Mouse (Mus musculus): ENCODE measurements around the gene Gm10645.

Gm10645 gene

DNA sequence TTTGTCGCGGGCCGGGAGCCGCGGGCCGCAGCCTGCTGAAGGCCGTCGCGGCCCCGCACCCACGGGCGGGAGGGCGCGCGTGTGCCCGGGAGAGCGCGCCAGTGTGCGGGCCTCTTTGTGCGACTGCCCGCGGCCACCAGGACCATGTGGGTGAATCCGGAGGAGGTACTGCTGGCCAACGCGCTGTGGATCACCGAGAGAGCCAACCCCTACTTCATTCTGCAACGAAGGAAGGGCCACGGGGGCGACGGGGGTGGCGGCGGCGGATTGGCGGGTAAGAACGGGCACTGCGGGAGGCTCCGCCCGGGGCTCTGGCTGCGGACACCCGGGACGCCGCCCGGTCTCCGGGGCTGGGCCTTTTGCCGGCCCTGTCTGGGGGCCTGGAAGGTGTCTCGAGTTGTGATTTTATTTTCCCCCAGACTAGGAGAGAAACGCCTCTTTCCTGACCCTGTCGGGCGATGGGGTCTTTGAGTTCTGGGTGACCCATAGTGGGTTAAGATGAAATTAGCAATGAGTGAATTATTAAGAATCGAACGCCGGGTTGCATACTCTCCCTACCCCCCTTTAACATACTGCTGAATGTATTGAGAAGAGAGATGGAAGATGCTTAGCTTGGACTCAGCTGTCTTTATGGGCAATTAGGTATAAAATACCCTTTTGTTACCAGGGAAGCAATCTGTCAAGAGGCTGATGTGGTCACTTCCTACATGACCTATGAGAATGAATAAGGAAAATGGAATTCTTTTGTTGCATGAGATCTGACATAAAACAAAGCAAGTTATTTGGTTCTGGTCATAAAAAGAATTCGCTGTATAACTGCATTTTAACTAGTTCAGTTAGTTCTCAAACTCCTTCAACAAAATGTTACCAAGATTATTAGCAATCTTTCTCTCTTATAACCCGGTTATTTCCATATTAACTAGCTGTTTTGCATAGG lies at the start of gene Gm10645:
TSS of gene Gm10645 (minus strand) at position 240 of the 937 bp plus-strand sequence.
- DNase-seq (ENCODE audit: low spot score in 2 of 2) = peak in 1 of 2 experiments; percentile 17

DNA sequence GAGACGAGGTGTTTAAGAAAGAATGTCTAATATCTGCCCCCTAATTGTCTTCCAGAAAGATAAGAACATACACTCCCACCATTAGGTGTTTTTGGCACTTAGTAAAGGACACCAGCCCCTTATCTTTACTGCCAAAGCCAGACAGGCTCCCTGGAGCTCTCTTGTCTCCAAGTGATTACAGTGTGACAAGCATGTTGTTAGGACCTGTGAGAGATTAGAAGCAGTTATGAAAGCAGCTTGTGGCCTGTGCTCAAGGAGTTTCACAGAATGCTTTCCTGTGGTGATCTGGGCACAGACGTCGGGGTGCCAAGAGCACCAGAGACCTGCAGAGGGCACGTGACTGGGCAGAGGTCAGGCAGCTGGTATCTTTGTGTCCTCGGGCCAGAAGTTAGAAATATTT lies 49.1 kb upstream of the Gm10645 start:
- peak; percentile 4 to 19 for DNase-seq (ENCODE audit: low spot score in 2 of 2)

DNA sequence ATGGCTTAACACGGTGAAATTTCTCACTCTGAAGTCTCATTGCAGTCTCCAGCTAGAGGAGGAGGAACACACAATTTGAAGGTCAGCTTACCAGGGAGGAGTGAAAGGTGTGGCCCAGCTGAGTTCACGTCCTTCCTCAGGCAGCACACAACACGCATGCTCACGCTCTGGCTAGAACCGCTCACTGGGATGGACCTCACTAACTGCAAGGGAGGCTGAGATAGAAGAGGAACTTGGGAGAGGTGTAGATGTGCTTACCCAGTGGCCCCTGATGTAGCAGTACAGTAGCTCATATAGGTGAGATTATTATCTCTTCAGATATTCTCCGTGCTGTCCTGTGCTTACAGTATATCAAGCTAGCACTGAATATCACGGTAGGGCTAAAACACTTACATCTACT lies 44.7 kb upstream of the Gm10645 start:
- no peak for DNase-seq (ENCODE audit: low spot score in 2 of 2)

DNA sequence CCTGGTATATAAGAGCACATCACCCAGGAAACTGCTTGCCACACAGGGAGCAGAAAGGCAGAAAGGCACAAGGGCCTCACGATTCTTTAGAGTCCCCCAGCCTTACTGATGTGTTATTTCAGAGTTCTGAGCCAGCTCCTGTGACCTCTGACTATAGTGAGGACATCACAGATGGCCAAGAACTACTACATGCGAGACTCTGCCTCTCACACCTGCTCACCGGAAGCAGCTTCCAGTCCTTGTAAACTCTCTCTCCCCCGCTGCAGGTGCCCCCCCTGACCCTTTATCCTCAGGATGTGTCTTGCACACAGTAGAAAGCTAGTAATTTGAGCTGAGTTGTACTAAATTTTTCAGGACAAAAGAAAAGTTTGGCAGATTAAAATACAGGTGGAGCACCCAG lies 43.6 kb upstream of the Gm10645 start:
- DNase-seq (ENCODE audit: low spot score in 2 of 2) = no peak

- DNase-seq (ENCODE audit: low spot score in 2 of 2) = no peak
Observed at GRCm38 (mm10) chr8:83205907-83206306, 39.9 kb upstream of the Gm10645 start.

DNA sequence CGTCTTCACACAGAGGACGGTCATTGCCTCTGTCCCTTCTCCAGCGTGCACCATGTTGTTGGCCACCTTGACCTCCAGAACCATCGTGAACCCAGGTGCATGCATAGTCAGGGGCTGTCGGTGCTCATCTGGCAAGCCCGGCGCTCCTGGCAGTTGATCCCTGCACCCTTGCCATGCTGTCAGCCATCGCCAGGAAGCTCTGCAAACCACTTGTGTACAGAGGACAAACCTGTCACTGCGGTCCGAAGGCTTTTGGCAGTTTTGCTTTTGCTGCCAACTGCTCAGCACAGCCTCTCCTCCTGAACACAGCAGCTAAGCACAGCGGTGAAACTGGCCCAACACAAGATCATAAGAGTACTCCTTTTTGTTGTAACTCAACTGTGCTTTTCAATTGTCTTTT lies 37.0 kb upstream of the Gm10645 start:
- no peak for DNase-seq (ENCODE audit: low spot score in 2 of 2)

DNA sequence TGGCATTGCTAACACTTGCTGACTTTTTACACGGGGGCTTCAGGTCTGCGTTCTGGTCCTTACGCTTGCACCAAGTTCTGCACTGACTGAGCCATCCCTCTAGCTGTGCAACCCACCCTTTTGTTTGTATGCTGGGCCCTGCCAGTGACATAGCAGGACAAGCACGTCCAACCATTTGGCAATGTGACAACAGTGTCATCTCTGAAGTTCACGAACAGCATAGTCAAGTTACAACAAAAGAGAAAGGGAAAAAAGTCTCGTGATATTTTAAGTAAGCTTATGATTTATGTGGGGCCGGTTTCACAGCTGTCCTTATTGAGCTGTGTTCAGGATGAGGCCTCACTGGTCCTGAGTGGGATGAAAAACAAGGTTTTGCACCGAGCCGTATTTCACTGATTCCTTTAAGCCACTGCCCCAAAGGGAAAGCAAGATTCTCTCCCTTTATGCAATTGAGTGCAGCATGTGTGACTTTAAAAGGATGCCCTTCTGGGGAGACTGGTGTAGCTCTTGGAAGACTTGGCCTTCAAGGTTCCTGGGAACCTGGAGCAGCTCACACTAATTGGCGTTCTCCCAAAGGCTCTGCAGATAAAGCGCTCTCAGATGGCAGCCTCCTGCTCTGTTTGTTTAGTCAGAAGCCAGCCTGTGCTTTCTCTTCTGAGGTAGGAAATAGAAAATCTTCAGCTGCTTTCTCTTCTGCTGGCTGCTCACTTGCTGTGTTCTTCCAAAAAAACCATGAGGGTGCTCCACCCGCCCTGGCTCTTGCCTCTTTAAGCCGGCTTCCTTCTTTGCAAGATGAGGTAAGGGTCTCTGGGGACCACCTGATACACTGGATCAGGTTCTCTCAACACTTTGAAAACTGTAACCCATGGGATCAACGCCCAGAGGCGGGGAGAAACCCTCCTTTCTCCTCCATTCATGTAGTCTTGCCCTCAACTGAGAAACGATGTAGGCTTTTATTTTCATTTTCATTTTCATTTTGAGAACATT lies 34.5 kb upstream of the Gm10645 start:
- DNase-seq (ENCODE audit: low spot score in 2 of 2) = no peak

- no peak for DNase-seq (ENCODE audit: low spot score in 2 of 2)
Observed at GRCm38 (mm10) chr8:83199715-83200114, 33.7 kb upstream of the Gm10645 start.

DNA sequence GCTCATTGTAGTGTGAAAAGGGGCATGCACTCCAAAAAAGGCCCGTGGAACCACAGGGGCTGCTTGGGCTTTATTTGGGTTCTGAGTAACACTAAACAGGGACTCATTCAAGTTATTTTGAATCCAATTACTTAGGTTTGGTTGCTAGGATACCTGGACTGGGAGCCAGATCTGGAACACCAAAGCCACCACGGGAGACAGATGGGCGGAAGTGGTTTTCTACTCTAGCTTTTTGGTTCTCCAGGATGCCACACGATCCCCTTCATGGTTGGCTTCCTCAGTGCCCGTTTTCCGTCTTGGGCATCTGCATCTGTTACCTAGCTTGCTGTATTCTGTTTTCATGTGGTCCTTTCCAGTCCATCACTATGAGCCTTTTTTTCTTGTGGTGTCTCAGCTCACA lies 30.1 kb upstream of the Gm10645 start:
- no peak for DNase-seq (ENCODE audit: low spot score in 2 of 2)

DNA sequence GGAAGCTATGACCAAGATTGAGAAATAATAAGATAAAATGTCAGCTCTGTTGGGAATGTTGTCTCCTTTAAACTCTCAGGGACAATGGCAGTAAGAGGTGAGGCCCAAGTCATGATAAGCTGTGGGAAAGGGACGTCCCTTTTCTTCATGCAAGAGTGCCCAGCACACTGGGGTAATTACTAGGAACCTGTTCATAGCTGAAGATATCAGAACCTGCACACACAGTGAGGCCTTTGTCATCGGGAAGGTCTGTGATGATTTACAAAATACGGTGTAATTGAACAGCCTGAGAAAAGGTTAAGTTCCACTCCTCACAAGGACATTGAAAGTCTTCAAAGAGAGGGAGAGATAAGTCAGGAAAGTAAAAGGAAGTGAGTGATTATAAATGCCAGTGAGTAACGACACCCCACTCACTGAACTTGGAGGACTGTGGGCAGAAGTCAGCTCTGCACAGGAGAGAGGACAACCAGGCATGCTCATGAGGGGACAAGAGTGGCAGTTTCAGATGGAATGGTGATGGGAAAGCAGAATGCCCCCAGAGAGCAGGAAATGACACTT lies 23.6 kb upstream of the Gm10645 start:
- DNase-seq (ENCODE audit: low spot score in 2 of 2) = no peak

- no peak for DNase-seq (ENCODE audit: low spot score in 2 of 2)
Observed at GRCm38 (mm10) chr8:83187363-83187962, 21.5 kb upstream of the Gm10645 start.

DNA sequence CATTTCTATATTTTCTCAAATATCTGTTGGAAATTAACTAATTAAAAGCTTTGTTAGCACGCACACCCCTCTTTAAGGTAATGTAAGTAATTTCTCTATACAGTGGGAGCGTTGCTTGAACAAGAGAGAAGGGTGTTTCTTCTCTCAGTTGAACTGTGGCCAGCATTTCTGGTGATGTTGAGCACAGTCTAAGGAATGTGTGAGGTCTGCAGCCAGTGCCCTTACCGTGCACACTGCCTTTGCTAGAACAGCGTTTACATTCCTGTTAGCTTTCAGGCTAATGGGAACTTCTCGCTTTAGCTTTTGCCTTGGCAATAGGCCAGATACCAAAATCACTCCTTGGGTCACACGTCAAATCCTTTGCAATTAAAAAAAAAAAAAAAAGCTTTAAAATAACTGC lies 20.4 kb upstream of the Gm10645 start:
- no peak for DNase-seq (ENCODE audit: low spot score in 2 of 2)

GRCm38 (mm10) chr8:83182784-83183183 lies 16.8 kb upstream of the Gm10645 start:
- DNase-seq (ENCODE audit: low spot score in 2 of 2) = no peak

DNA sequence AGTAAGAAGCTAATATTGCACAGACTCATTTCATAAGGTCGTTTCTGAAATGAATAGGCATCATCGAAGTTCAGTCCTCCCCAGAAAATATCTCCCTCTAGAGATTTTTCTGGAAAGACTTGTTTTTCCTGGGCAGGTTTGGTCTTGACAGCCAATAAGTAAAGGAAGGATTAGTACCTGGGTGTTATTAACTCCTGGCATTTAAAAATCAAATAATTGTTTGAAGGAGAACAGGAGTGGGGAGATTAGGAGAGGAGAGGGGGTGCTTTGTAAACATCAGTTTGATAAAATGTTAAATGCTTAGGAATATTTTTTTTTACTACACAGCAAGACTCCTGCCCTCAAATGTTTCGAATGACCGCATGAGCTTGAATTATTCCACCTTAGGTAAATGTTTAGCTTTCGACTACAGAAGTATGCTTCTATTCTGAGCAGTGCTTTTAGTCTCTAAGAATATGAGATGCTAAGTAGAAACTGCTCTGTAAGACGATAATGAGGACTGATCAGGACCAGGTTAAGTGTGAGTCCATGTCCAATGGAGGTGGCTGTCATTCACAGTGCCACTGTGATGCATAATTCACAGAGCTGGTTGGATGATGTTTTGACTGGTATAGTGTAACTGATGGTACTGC lies 16.0 kb upstream of the Gm10645 start:
- no peak for DNase-seq (ENCODE audit: low spot score in 2 of 2)

DNA sequence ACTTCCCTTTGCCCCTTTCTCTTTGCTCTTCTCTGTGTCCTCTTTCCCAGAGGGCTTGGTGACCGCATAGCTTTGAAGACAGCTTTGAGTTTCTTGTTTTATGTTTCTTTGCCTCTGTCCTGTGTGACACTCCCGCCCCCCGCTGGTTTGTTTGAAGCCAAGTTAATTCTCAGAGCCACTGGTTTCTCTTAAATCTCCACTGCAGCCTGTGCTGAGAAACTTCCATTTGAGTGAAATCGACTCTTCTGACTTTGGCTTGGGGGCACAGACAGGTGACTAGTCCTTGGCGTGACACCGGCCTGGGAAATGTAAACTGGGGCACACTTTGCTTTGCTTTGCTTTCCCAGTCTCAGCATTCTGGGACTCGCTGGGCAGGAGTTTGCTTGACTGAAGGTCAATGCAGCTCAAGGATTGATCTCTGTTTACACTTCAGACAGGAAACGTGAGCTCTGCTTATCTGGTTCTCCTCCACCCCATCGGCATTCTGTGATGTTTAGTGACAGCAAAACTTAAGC lies 12.3 kb upstream of the Gm10645 start:
- DNase-seq (ENCODE audit: low spot score in 2 of 2) = peak; percentile 9 to 25

DNA sequence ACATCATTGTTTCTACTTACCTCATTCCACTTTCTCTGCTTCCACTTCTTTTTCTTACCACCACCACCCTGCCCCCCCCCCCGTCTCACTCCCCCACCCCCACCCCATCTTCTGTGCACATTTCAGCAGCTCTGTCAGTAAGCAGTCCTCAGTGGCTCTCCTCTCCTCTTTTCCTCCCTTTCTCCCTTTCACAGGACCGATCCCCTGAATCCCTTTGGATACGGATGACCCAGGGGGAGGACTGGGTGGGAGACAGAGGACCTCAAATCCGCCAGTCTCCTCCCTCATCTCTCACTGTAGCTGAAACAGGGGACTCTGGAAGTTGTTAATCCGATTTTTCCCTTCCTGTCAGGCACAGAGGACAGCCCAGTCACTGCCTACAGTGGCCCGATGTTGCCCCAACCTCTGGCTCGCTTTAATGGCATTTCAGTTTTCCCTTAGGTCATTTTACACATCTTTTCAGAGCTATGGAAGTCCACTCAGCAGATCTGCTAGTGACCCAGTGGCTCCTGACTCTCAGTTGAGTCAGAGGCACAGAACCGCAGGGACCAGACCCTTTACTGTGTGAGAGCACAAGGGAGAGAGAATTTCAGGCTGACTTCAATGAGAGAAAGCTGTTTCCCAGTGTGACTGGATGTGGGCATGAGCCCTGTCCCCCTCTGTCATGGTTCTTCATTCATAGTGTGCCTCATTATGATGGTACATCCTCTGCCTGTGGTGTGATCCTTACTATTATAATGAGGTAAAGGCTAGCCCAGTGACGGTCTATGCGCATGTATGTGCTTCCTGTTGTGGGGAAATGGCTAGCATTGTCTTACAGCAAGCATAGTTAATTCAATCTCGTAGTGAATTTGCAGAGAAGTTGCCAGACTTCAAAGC lies 11.6 kb upstream of the Gm10645 start:
- DNase-seq (ENCODE audit: low spot score in 2 of 2) = no peak

DNA sequence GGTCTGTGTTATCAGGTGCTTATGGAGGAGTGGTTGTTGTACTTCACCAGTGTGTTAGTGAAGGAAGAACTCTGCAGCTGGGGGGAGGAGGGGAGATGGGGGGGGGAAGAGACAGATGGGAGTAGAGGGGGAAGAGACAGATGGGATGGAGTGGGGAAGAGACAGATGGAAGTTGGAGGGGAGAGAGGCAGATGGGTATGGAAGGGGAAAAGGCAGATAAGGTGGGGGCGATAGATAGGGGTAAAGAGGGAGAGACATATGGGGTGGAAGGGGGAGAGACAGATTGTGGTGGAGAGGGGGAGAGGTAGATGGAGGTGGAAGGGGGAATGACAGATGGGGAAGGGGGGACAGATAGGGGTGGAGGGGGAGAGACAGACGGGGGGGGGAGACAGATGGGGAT lies 10.8 kb upstream of the Gm10645 start:
- DNase-seq (ENCODE audit: low spot score in 2 of 2) = no peak

GRCm38 (mm10) chr8:83175680-83176079 lies 9.7 kb upstream of the Gm10645 start:
- DNase-seq (ENCODE audit: low spot score in 2 of 2) = no peak

- no peak for DNase-seq (ENCODE audit: low spot score in 2 of 2)
Observed at GRCm38 (mm10) chr8:83170894-83171293, 4.9 kb upstream of the Gm10645 start.

- DNase-seq (ENCODE audit: low spot score in 2 of 2) = peak; percentile 12 to 32
Observed at GRCm38 (mm10) chr8:83169709-83170108, 3.7 kb upstream of the Gm10645 start.
